Mouse (Mus musculus) neural tube, embryonic 15.5 days (tissue): Measurements from ENCODE around the gene Tmem132c. TPM values are rescaled to one million over a fixed set of nuclear protein-coding genes. Genes with fewer than 3 reads are reported as not detected.
A peak's percentile ranks its signal among the peaks of the same experiment; 100 is the strongest.
"Not testable (repeated sequence)": the region's sequence is repeated elsewhere in the genome, so short reads cannot be mapped to it uniquely, and the experiment has no call there.

Source experiments
- ATAC-seq: fragments of 200-750 bp; cut with Nextera tagmentation; 2 replicates; pipeline ENCODE4 v1.8.0; 2017; ENCODE audit warnings: mild to moderate bottlenecking, moderate TSS enrichment, moderate library complexity; ENCODE audit not compliant: low FRiP score
- H3K27ac ChIP-seq: fragments of 300-500 bp; sonication (generic); replicated peaks from 2 replicates; pipeline ENCODE4 v1.5.1; 2015; ENCODE audit warnings: mild to moderate bottlenecking, inconsistent platforms
- H3K27me3 ChIP-seq: fragments of 300-500 bp; sonication (generic); replicated peaks from 2 replicates; pipeline ENCODE4 v1.6.1; 2015; ENCODE audit warnings: inconsistent platforms
- H3K36me3 ChIP-seq: fragments of 300-500 bp; sonication (generic); 2 replicates; pipeline ENCODE4 v1.6.1; 2015; ENCODE audit warnings: inconsistent platforms
- H3K4me1 ChIP-seq: fragments of 300-500 bp; sonication (generic); 2 replicates; pipeline ENCODE4 v1.6.1; 2015; ENCODE audit warnings: inconsistent platforms
- H3K4me2 ChIP-seq: fragments of 300-500 bp; sonication (generic); 2 replicates; pipeline ENCODE4 v1.6.1; 2015; ENCODE audit warnings: inconsistent platforms, mild to moderate bottlenecking, moderate library complexity
- H3K4me3 ChIP-seq: fragments of 300-500 bp; sonication (generic); replicated peaks from 2 replicates; pipeline ENCODE4 v1.5.1; 2015; ENCODE audit warnings: mild to moderate bottlenecking, inconsistent platforms
- H3K9ac ChIP-seq: fragments of 300-500 bp; sonication (generic); replicated peaks from 2 replicates; pipeline ENCODE4 v1.6.1; 2015; ENCODE audit warnings: mild to moderate bottlenecking, inconsistent platforms
- H3K9me3 ChIP-seq: fragments of 300-500 bp; sonication (generic); replicated peaks from 2 replicates; pipeline ENCODE4 v1.6.1; 2016; ENCODE audit warnings: inconsistent platforms
- WGBS: fragments of 180-500 bp; shearing (Covaris S2); methylation state at CpG from one replicate; pipeline ENCODE4 v1.1.7; 2015; ENCODE audit warnings: mixed read lengths; 5-methylcytosine and 5-hydroxymethylcytosine counted together
- polyA plus RNA-seq: library from polyadenylated mRNA; unstranded; fragments of >200 nt; fragmentation: Nextera tagmentation; extraction: Ambion mirVana; gene quantifications from 2 replicates; pipeline ENCODE4 v1.2.1, GENCODE M21; 2015

Tmem132c gene
- polyA plus RNA-seq, 1 experiment from 2014 or later: 13.7 TPM

DNA sequence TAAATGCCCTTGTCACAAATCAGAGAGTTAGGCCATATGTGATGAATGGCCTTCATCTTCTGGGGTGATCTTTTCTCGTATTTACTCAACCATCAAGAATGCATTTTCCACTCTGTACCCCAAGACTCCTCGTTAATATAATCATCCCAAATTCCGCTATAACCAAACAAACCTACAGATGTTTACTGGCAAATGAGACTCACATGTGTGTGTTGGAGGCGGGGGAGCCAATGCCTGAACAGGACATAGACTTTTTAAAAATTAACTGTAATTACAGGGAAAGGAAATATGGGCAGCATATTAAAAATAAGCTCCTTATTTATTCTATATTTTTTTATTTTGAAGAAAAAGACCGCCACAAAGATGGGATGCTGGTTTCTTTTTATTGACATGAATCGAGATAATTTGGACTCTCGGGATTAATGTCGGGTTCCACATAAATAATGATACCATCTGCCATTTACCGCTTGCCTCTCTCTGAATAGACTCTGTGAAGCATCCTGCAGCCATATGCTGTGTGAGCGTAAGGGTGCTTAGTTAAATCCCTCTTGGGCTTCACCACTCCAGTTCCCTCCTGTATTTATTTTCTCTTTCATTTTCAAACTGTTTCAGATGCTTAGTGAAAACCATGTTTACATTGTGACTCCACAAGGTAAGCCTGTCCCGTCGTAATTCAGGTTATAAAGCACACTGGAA is 105.6 kb downstream of the Tmem132c start:
- H3K9me3 ChIP-seq: no peaks in the 10 kb centered on the region
- 0 out of 2 replicates have a peak overlapping the region, but pooled peaks have one; percentile 6 for H3K4me2 ChIP-seq
- no peak overlapping the region for H3K9ac ChIP-seq
- H3K27me3 ChIP-seq: no peaks in the 10 kb centered on the region
- no peak overlapping the region for H3K27ac ChIP-seq
- peaks cover 19% of the 10 kb centered on the region for H3K4me1 ChIP-seq
- 30% methylated on average over 12 of the region's 12 CpGs for WGBS
- H3K4me3 ChIP-seq: no peak overlapping the region
- ATAC-seq: no peak
- no peaks in the 10 kb centered on the region for H3K36me3 ChIP-seq

DNA sequence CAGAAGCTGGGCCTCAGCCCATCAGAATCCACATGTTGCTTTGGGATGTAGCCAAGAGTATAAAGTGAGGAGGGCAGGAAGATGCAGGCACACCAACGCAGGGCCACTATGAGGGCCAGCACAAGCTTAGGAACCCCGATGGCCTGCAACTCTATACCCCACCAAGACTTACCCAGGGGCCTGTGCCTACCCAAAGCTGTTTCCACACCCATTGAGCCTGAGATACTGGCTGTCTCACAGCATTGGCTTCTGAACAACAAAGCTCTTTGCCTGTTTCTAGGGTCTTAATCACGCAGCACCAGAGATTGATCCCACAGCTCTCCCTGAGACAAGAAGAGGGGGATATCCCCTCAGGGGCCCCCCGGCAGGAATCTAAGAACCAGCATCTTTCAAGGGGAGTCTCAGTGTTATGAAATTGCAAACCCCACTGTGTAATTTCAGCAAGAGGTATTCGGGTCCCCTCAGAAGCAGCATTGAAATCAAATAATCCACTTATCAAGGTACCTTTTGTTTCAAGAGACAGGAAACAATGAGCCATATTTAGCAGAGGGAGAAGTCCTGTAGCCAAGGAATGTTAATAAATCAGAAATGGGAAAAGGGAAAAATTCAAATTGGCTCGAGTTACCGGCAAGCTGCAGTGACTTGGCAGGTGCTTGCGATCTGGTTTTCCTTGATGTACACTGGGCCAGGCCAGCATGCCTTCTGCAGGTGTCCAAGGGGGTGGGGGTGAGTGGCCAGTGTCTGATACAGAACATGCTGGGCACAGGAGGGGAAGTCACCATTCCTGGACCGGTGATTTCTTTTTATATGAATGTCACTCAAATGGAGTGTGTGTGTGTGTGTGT is 107.8 kb downstream of the Tmem132c start:
- Histone ChIP-seq H3K9ac (no peak overlapping the region), H3K4me3 (no peak overlapping the region), H3K36me3 (no peaks in the 10 kb centered on the region), H3K9me3 (no peaks in the 10 kb centered on the region), H3K4me2 (no peak overlapping the region), H3K27ac (no peak overlapping the region), H3K4me1 (peaks cover 19% of the 10 kb centered on the region), H3K27me3 (no peaks in the 10 kb centered on the region)
- no peak for ATAC-seq
- 63% methylated on average over 9 of the region's 9 CpGs for WGBS

DNA sequence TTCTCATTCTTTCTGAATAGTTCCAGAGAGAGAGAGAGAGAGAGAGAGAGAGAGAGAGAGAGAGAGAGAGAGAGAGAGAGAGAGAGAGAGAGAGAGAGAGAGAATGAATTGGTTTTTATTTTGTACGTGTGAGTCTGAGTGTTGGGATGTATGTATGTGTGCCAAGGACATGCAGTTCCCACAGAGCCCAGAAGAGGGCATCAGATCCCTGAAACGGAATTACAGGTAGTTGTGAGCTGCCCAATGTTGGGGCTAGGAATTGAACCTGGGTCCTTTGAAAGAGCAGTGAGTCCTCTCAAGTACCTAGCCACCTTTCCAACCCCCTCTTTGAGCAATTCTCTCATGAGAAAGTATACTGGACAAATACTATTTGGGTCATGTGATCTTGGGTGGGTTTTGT is 111.4 kb downstream of the Tmem132c start:
- H3K27me3 ChIP-seq: no peaks in the 10 kb centered on the region
- H3K4me3 ChIP-seq: no peak overlapping the region
- 77% methylated on average over 2 of the region's 2 CpGs for WGBS
- H3K36me3 ChIP-seq: no peaks in the 10 kb centered on the region
- H3K9ac ChIP-seq: no peak overlapping the region
- no peaks in the 10 kb centered on the region for H3K9me3 ChIP-seq
- no peak overlapping the region for H3K4me2 ChIP-seq
- no peak overlapping the region for H3K27ac ChIP-seq
- peaks cover 11% of the 10 kb centered on the region for H3K4me1 ChIP-seq
- no peak for ATAC-seq

GRCm38 (mm10) chr5:127355836-127356235 is 114.2 kb downstream of the Tmem132c start:
- no peaks in the 10 kb centered on the region for H3K9me3 ChIP-seq
- H3K4me2 ChIP-seq: no peak overlapping the region
- H3K4me3 ChIP-seq: no peak overlapping the region
- ATAC-seq: no peak
- no peaks in the 10 kb centered on the region for H3K4me1 ChIP-seq
- H3K27me3 ChIP-seq: no peaks in the 10 kb centered on the region
- H3K27ac ChIP-seq: no peak overlapping the region
- no peak overlapping the region for H3K9ac ChIP-seq
- H3K36me3 ChIP-seq: no peaks in the 10 kb centered on the region
- 36% methylated on average over 8 of the region's 8 CpGs for WGBS

DNA sequence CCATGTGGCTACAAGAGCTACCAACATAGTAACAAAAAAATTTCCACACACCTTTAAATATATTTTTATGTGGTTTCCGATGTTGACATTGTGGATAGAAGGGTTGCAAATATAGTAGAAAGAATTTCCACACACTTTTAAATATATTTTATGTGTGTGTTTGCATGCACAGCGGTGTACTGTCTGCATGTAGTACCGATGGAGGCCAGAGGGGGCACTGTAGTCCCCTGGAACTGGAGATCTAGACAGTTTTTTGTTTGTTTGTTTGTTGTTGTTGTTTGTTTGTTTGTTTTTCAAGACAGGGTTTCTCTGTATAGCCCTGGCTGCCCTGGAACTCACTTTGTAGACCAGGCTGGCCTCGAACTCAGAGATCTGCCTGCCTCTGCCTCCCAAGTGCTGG is 116.3 kb downstream of the Tmem132c start:
- ATAC-seq, H3K36me3 ChIP-seq, H3K27ac ChIP-seq, H3K4me3 ChIP-seq, H3K9me3 ChIP-seq, H3K4me1 ChIP-seq, H3K27me3 ChIP-seq, H3K9ac ChIP-seq, H3K4me2 ChIP-seq: not testable (repeated sequence)
- 92% methylated on average over 4 of the region's 4 CpGs for WGBS

DNA sequence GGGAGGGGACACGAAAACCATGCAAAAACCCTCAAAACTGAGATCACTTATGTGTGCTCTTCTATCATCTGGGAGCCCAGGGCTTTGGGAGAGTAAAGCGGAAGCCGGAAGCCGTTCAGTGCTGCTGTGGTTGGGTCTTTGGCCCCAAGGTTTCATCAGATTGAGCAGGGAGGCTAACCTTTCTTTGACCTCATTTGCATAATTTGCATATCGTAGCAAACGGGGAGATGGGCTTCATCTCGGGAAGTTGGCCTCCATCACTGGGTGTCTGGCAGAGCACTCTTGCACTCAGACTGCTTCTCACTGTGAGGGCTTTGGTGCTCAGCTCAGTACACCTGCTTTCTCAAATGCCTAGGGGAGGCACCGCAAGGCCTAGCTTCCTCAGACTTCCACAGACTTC is 119.5 kb downstream of the Tmem132c start:
- Histone ChIP-seq H3K27me3 (no peaks in the 10 kb centered on the region), H3K4me3 (no peak overlapping the region), H3K36me3 (no peaks in the 10 kb centered on the region), H3K4me2 (no peak overlapping the region), H3K9me3 (0 out of 2 replicates have a peak, but pooled peaks cover 4% of the 10 kb centered on the region), H3K27ac (no peak overlapping the region), H3K9ac (no peak overlapping the region), H3K4me1 (no peaks in the 10 kb centered on the region)
- ATAC-seq: no peak
- 62% methylated on average over 8 of the region's 8 CpGs for WGBS

DNA sequence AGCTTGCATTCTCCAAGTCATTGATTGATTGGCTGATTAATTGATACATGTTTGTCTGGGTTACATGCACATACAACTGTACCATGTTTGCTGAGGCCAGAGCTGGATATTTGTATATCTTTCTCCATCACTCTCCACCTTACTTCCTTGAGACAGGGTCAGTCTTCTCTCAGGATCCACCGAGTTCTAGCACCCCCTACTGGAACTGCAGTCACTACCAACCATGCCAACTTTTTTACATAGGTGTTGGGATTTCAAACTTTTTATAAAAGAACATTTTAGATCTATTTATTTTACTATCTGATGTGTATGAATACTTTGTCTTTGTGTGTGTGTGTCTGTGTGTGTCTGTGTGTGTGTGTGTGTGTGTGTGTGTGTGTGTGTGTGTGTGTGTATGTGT is 123.5 kb downstream of the Tmem132c start:
- 0 out of 2 replicates have a peak, but pooled peaks cover 6% of the 10 kb centered on the region for H3K9me3 ChIP-seq
- no peaks in the 10 kb centered on the region for H3K36me3 ChIP-seq
- no peak for ATAC-seq
- H3K4me1 ChIP-seq: peaks cover 7% of the 10 kb centered on the region; the same call in 1 of the 2 replicates
- 37% methylated on average over 1 of the region's 1 CpGs for WGBS
- no peak overlapping the region for H3K4me3 ChIP-seq
- H3K9ac ChIP-seq: no peak overlapping the region
- no peak overlapping the region for H3K4me2 ChIP-seq
- no peak overlapping the region for H3K27ac ChIP-seq
- no peaks in the 10 kb centered on the region for H3K27me3 ChIP-seq

DNA sequence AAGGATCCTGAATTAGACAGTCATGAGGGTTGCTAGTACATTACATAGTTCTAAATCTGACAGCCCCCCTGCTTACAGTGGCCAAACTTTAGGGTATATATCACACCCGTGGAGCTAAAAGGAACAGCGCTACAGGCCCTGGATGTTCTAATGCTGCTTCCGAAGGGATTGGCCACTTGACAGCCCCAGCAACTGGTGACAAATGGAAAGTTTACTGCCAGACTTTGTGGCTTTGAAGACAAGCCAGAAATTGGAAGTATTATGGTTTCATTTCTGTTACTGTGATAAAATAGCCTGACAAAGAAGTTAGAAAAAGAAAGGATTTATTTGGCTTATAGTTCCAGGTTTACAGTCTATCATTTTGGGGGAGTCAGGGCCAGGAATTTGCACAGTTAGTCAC is 126.6 kb downstream of the Tmem132c start:
- peaks cover 7% of the 10 kb centered on the region; the same call in 1 of the 2 replicates for H3K4me1 ChIP-seq
- H3K27ac ChIP-seq: no peak overlapping the region
- no peaks in the 10 kb centered on the region for H3K36me3 ChIP-seq
- WGBS: 95% methylated on average over 3 of the region's 3 CpGs
- ATAC-seq: no peak
- H3K4me3 ChIP-seq: no peak overlapping the region
- H3K27me3 ChIP-seq: no peaks in the 10 kb centered on the region
- 0 out of 2 replicates have a peak, but pooled peaks cover 6% of the 10 kb centered on the region for H3K9me3 ChIP-seq
- no peak overlapping the region for H3K4me2 ChIP-seq
- no peak overlapping the region for H3K9ac ChIP-seq

DNA sequence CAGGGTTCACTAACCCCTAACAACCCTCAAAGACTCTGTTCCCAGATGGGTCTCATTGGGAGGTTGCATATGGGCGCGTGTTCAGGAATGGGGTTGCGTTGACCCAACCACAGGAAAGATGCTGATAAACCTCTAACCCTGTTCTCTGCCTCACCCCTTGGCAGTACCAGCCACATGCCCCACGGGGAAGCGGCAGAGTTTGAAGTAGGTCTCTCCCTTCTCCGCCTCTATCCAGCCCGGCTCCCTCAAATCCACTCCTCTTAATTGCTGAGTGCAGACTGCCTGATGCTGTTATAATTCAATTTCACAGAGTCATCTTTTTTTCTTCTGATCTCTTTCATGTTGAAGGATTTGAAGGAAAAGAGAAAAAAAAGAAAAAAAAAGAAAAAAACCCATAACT is 128.2 kb downstream of the Tmem132c start:
- no peak overlapping the region for H3K4me3 ChIP-seq
- ATAC-seq: no peak
- H3K4me1 ChIP-seq: peaks cover 7% of the 10 kb centered on the region; the same call in 1 of the 2 replicates
- H3K27ac ChIP-seq: no peak overlapping the region; the same call in 1 of the 2 replicates
- WGBS: 74% methylated on average over 7 of the region's 7 CpGs
- no peaks in the 10 kb centered on the region for H3K27me3 ChIP-seq
- H3K9me3 ChIP-seq: 0 out of 2 replicates have a peak, but pooled peaks cover 6% of the 10 kb centered on the region
- no peak overlapping the region for H3K9ac ChIP-seq
- H3K36me3 ChIP-seq: no peaks in the 10 kb centered on the region
- H3K4me2 ChIP-seq: no peak overlapping the region

- peaks cover 7% of the 10 kb centered on the region; the same call in 1 of the 2 replicates for H3K4me1 ChIP-seq
- no peaks in the 10 kb centered on the region for H3K27me3 ChIP-seq
- no peaks in the 10 kb centered on the region for H3K36me3 ChIP-seq
- H3K4me3 ChIP-seq: no peak overlapping the region
- no peak overlapping the region; the same call in 1 of the 2 replicates for H3K27ac ChIP-seq
- no peak for ATAC-seq
- H3K9ac ChIP-seq: no peak overlapping the region
- 0 out of 2 replicates have a peak, but pooled peaks cover 6% of the 10 kb centered on the region for H3K9me3 ChIP-seq
- H3K4me2 ChIP-seq: 0 out of 2 replicates have a peak overlapping the region, but pooled peaks have one; percentile 2
- 27% methylated on average over 3 of the region's 3 CpGs for WGBS
These were observed 128.9 kb downstream of the Tmem132c start for GRCm38 (mm10) chr5:127370503-127370902.

GRCm38 (mm10) chr5:127374251-127374650 is 132.6 kb downstream of the Tmem132c start:
- H3K27me3 ChIP-seq: no peaks in the 10 kb centered on the region
- peaks cover 10% of the 10 kb centered on the region for H3K4me1 ChIP-seq
- WGBS: 78% methylated on average over 9 of the region's 9 CpGs
- H3K27ac ChIP-seq: no peak overlapping the region
- no peak overlapping the region for H3K4me3 ChIP-seq
- no peak overlapping the region for H3K4me2 ChIP-seq
- H3K36me3 ChIP-seq: no peaks in the 10 kb centered on the region
- ATAC-seq: no peak
- H3K9ac ChIP-seq: no peak overlapping the region
- H3K9me3 ChIP-seq: no peaks in the 10 kb centered on the region

DNA sequence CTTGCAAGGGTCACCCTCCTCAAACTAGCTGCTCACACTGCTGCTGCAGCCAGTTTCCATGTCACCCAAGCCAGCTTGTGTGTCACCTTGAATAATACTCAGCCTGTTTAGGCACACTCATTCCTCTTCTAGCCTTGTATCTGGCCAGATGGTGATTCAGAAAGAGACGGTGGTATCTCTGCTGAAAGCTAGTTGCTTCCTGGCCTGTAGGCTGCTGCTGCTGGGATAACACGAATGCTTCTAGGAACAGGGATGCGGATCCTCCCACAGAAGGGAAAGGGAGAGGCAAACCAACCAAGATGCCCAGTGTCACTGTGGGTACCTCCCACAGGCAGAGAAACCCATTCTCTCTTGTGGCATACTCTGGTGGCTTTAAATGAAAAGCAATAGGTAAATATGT is 134.0 kb downstream of the Tmem132c start:
- no peak overlapping the region for H3K9ac ChIP-seq
- peaks cover 4% of the 10 kb centered on the region; the same call in 1 of the 2 replicates for H3K4me1 ChIP-seq
- ATAC-seq: no peak
- H3K36me3 ChIP-seq: no peaks in the 10 kb centered on the region
- no peak overlapping the region for H3K4me3 ChIP-seq
- no peaks in the 10 kb centered on the region for H3K27me3 ChIP-seq
- no peaks in the 10 kb centered on the region for H3K9me3 ChIP-seq
- no peak overlapping the region for H3K4me2 ChIP-seq
- H3K27ac ChIP-seq: no peak overlapping the region
- WGBS: 91% methylated on average over 3 of the region's 3 CpGs
